Mouse (Mus musculus) CH12.LX (cell line): ENCODE measurements at regions not wholly inside any gene's neighbourhood (a gene's known extent, or its start where the extent isn't known, plus 50 kb on each side); places are given as distances from the start of the nearest gene placed in this dataset.

ENCODE experiments used
- CHD2 ChIP-seq: IDR thresholded peaks from 2 replicates; pipeline ENCODE4 v1.6.1; 2011; ENCODE audit warnings: low read length, improper control_type of control experiment
- CTCF ChIP-seq, 2 experiments: IDR thresholded peaks in 1 of 2; conservative IDR thresholded peaks in 1 of 2; 2 replicates each; pipeline ENCODE4 v1.5.1; 2011 to 2012; ENCODE audit warnings: low read depth in 2 of 2, low read length in 2 of 2, improper control_type of control experiment in 1 of 2, inconsistent platforms in 1 of 2, mild to moderate bottlenecking in 1 of 2, moderate library complexity in 1 of 2
- EP300 ChIP-seq: IDR thresholded peaks from 2 replicates; pipeline ENCODE4 v1.6.1; 2011; ENCODE audit warnings: low read length, improper control_type of control experiment
- HCFC1 ChIP-seq: IDR thresholded peaks from 2 replicates; pipeline ENCODE4 v1.6.1; 2012; ENCODE audit warnings: low read depth, mild to moderate bottlenecking, inconsistent platforms, low read length, improper control_type of control experiment
- PAX5 ChIP-seq: IDR thresholded peaks from 2 replicates; pipeline ENCODE4 v1.6.1; 2012; ENCODE audit warnings: low read length, inconsistent platforms, mixed read lengths
- POLR2A ChIP-seq: IDR thresholded peaks from 2 replicates; pipeline ENCODE4 v1.6.1; 2011; ENCODE audit warnings: low read depth, mild to moderate bottlenecking, improper control_type of control experiment, low read length
- TCF12 ChIP-seq: IDR thresholded peaks from 2 replicates; pipeline ENCODE4 v1.6.1; 2014; ENCODE audit warnings: low read depth, mild to moderate bottlenecking, inconsistent platforms, low read length, improper control_type of control experiment
- USF1 ChIP-seq: IDR thresholded peaks from 2 replicates; pipeline ENCODE4 v1.6.1; 2014; ENCODE audit warnings: low read depth, mild to moderate bottlenecking, inconsistent platforms, low read length, improper control_type of control experiment
- ZNF384 ChIP-seq: IDR thresholded peaks from 2 replicates; pipeline ENCODE4 v1.6.1; 2012; ENCODE audit warnings: low read depth, low read length, improper control_type of control experiment, inconsistent platforms

DNA sequence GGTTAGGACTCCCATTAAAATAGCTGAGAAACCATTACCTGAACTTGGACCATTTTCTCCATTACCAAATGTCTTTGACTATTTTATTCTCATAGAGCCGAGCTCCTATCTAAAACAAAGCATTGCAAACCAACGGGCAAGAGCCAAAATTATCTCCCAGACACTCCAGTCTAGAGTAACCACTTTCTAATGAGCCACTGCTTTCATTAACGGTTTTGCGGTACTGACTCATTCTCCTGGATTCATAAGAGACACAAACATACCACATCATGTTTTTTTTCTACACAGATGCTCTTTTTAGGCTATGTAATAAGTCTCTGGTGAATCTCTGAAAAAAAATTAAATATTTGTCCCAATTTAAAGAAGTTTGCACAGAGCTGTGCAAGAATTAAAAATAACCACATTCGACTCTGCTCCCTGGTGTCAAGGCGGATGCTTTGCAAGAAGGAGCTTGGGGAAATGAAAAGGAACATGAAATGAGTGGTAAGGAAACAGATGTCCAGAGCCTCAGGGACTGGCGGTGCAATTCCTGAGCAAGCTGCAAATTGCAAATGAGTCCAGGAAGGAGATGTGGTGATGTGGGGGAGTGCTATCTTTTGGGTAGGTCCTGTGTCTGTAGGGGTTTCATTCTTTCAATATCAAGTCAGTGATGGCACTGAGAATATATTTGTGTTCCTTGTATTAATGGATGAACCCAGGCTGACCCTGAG is 143.8 kb upstream of the Phactr1 start:
- TF ChIP-seq ZNF384 (no peak), POLR2A (no peak), USF1 (no peak), CTCF (conservative IDR thresholded peaks at IDR 0.05 in 1 of 2, IDR thresholded peaks at IDR 0.05 in 1 of 2; ENCODE audit: low read depth in 2 of 2, low read length in 2 of 2) (no peak), TCF12 (no peak), EP300 (no peak), HCFC1 (no peak), CHD2 (no peak), PAX5 (no peak)
